In genomic region chr11:95307526-95307925, GRCm38 (mm10) we compare ENCODE assay signal across 21 mouse cellular contexts. TPM values are rescaled to one million over a fixed set of nuclear protein-coding genes. Genes with fewer than 3 reads are reported as not detected.
DNase-seq lines count a peak whose midpoint lies in the region; ATAC-seq and TF ChIP-seq lines count a peak whose summit lies in the region.
"Had no signal": no experiment of that assay in that cellular context is flagged by ENCODE, and none has a peak within 500 bp of the region (broad histone marks: within the 10 kb centered on the region; RNA-seq: fewer than 3 reads in every experiment).

No protein-coding gene starts in this region.

- H3K9me3 ChIP-seq in erythroblast, embryonic 14.5 days (ENCODE audit: control insufficient read depth, low read length): no peaks in the 10 kb centered on the region
- no peaks in the 10 kb centered on the region for H3K9me3 ChIP-seq in E14TG2a.4 (ENCODE audit: low read length)
- H3K9me3 ChIP-seq in liver, postnatal 0 days (ENCODE audit: low read length): no peaks in the 10 kb centered on the region
- H3K9me3 ChIP-seq: forebrain, embryonic 13.5 days; lung, embryonic 15.5 days; neural tube, embryonic 12.5 days had no signal

- H3K4me2 ChIP-seq in liver, postnatal 0 days (ENCODE audit: low read depth, low read length): peak overlapping the region; percentile 38; the same call in 1 of the 2 replicates
- H3K4me2 ChIP-seq: lung, embryonic 15.5 days had no signal

- TF ChIP-seq EP300 in liver, postnatal 0 days (IDR thresholded peaks at IDR 0.05; ENCODE audit: low read depth): no peak

- 28% methylated on average over 8 of the region's 8 CpGs for WGBS in large intestine, adult 2 months
- WGBS in liver, postnatal 0 days (ENCODE audit: insufficient replicate concordance): 58% methylated on average over 8 of the region's 8 CpGs

- H3K27me3 ChIP-seq in erythroblast, embryonic 14.5 days (ENCODE audit: control insufficient read depth): no peaks in the 10 kb centered on the region
- H3K27me3 ChIP-seq in E14TG2a.4 (ENCODE audit: insufficient read depth, low read length): no peaks in the 10 kb centered on the region
- H3K27me3 ChIP-seq in liver, postnatal 0 days (ENCODE audit: insufficient read depth, low read length): no peaks in the 10 kb centered on the region
- H3K27me3 ChIP-seq: forebrain, embryonic 13.5 days; lung, embryonic 15.5 days; neural tube, embryonic 12.5 days had no signal

- intact Hi-C loops in heart, postnatal 14 days (cut with DNase I): no loop called here

- peaks cover 48% of the 10 kb centered on the region for H3K4me1 ChIP-seq in erythroblast, embryonic 14.5 days (ENCODE audit: control insufficient read depth)
- H3K4me1 ChIP-seq in E14TG2a.4 (replicated peaks; ENCODE audit: low read depth, low read length): peaks cover 66% of the 10 kb centered on the region
- peaks cover 25% of the 10 kb centered on the region for H3K4me1 ChIP-seq in liver, postnatal 0 days (ENCODE audit: insufficient read depth)

- DNase-seq in large intestine, adult 2 months (ENCODE audit: low read depth, low spot score): peak; percentile 47
- no peak for DNase-seq in liver, postnatal 0 days
- DNase-seq in left cerebral cortex, adult 11 months (ENCODE audit: low spot score): no peak
- DNase-seq in heart, postnatal 14 days: no peak
- no peak for DNase-seq in spleen, postnatal 36 days (ENCODE audit: low spot score in 2 of 2)
- DNase-seq: cerebellum, adult 11 months; right cerebral cortex, postnatal 14 days; thymus, adult 2 months had no signal

- no peak overlapping the region for H3K27ac ChIP-seq in liver, postnatal 0 days (ENCODE audit: low read depth)
- H3K27ac ChIP-seq: forebrain, embryonic 13.5 days; lung, embryonic 15.5 days; neural tube, embryonic 12.5 days had no signal

- H3K9ac ChIP-seq in liver, postnatal 0 days (replicated peaks): peak overlapping the region; percentile 24; the same call in 1 of the 2 replicates
- H3K9ac ChIP-seq: forebrain, embryonic 13.5 days; lung, embryonic 15.5 days; neural tube, embryonic 12.5 days had no signal

- peaks cover 57% of the 10 kb centered on the region for H3K36me3 ChIP-seq in erythroblast, embryonic 14.5 days (ENCODE audit: control insufficient read depth)
- H3K36me3 ChIP-seq in E14TG2a.4 (ENCODE audit: insufficient read depth, low read length): peaks cover 51% of the 10 kb centered on the region
- peaks cover 36% of the 10 kb centered on the region for H3K36me3 ChIP-seq in liver, postnatal 0 days (replicated peaks; ENCODE audit: insufficient read depth, low read length)

- no peak for TF ChIP-seq CTCF in E14TG2a.4 (conservative IDR thresholded peaks at IDR 0.05; ENCODE audit: low read length)
- no peak for TF ChIP-seq CTCF in liver, postnatal 0 days (IDR thresholded peaks at IDR 0.05; ENCODE audit: low read depth)

- H3K4me3 ChIP-seq in erythroblast, embryonic 14.5 days (replicated peaks): peak overlapping the region; percentile 79
- peak overlapping the region; percentile 97 for H3K4me3 ChIP-seq in E14TG2a.4 (replicated peaks; ENCODE audit: low read length)
- H3K4me3 ChIP-seq in liver, postnatal 0 days (ENCODE audit: low read depth, low read length): no peak overlapping the region
- H3K4me3 ChIP-seq: forebrain, embryonic 13.5 days; lung, embryonic 15.5 days; neural tube, embryonic 12.5 days had no signal

- ATAC-seq in erythroblast, adult 5-6 weeks (replicated peaks; ENCODE audit: low FRiP score, poor library complexity, severe bottlenecking): no peak
- no peak for ATAC-seq in liver, postnatal 0 days
- ATAC-seq: forebrain, embryonic 13.5 days had no signal

RNA-seq across cellular contexts. Expression of gene Kat7, which starts 2.5 kb away (rescaled TPM):
- polyA plus RNA-seq in erythroblast, embryonic 14.5 days (2012): 1.3 and 1.4 TPM in 2 replicates
- total RNA-seq in erythroblast, adult 5-6 weeks (2015; ENCODE audit: low replicate concordance): 33.8 and 39.3 TPM in 2 replicates
- 41.5 and 65.5 TPM in 2 replicates for total RNA-seq in erythroblast, adult 5-6 weeks (2017; ENCODE audit: low replicate concordance)
- 33.6 and 36.6 TPM in 2 replicates for polyA plus RNA-seq in large intestine, adult 2 months (2012; rRNA removed)
- polyA plus RNA-seq in liver, postnatal 0 days (2015; fragmentation: Nextera tagmentation; extraction: Ambion mirVana): 16.8 and 19.4 TPM in 2 replicates
- 10 to 100 TPM; 30.6 to 32.2 TPM for total RNA-seq in heart, postnatal 14 days (2021)

RNA-seq across cellular contexts. Expression of gene Fam117a, which starts 29.3 kb away (rescaled TPM):
- 184 and 248 TPM in 2 replicates for polyA plus RNA-seq in erythroblast, embryonic 14.5 days (2012)
- total RNA-seq in erythroblast, adult 5-6 weeks (2015; ENCODE audit: low replicate concordance): 321 and 423 TPM in 2 replicates
- 386 and 450 TPM in 2 replicates for total RNA-seq in erythroblast, adult 5-6 weeks (2017; ENCODE audit: low replicate concordance)
- polyA plus RNA-seq in large intestine, adult 2 months (2012; rRNA removed): 12.9 and 16.7 TPM in 2 replicates
- 60.1 and 61.8 TPM in 2 replicates for polyA plus RNA-seq in liver, postnatal 0 days (2015; fragmentation: Nextera tagmentation; extraction: Ambion mirVana)
- total RNA-seq in heart, postnatal 14 days (2021): 10 to 100 TPM; 11.3 to 14.0 TPM

RNA-seq across cellular contexts. Expression of gene Tac4, which starts 46.2 kb away (rescaled TPM):
- not detected in 2 replicates for polyA plus RNA-seq in erythroblast, embryonic 14.5 days (2012)
- total RNA-seq in erythroblast, adult 5-6 weeks (2015; ENCODE audit: low replicate concordance): not detected in 2 replicates
- 0.84 TPM in 1 of 2 replicates, not detected in the other for total RNA-seq in erythroblast, adult 5-6 weeks (2017; ENCODE audit: low replicate concordance)
- polyA plus RNA-seq in large intestine, adult 2 months (2012; rRNA removed): 0.06 and 0.08 TPM in 2 replicates
- polyA plus RNA-seq in liver, postnatal 0 days (2015; fragmentation: Nextera tagmentation; extraction: Ambion mirVana): not detected in 2 replicates
- total RNA-seq in heart, postnatal 14 days (2021): not detected
- total RNA-seq: adrenal gland, adult 18-20 months; left cerebral cortex, postnatal 25 days; megakaryocyte progenitor cell, adult 5-6 weeks; midbrain, postnatal 0 days had no signal
- polyA plus RNA-seq: embryonic facial prominence, embryonic 14.5 days; forebrain, embryonic 13.5 days; gonadal fat pad, adult 2 months; heart, embryonic 14.5 days; lung, embryonic 15.5 days; midbrain, postnatal 0 days; neural tube, embryonic 12.5 days had no signal
